In genomic region chr9:45829107-45829506, GRCm38 (mm10) we compare ENCODE assay signal across 8 mouse cellular contexts. TPM values are rescaled to one million over a fixed set of nuclear protein-coding genes. Genes with fewer than 3 reads are reported as not detected.
DNase-seq lines count a peak whose midpoint lies in the region; ATAC-seq lines count a peak whose summit lies in the region.

No protein-coding gene starts in this region.

- H3K27me3 ChIP-seq in intestine, embryonic 15.5 days (replicated peaks), result no peaks in the 10 kb centered on the region
- no peaks in the 10 kb centered on the region for H3K27me3 ChIP-seq in limb, embryonic 12.5 days
- H3K27me3 ChIP-seq in midbrain, embryonic 12.5 days, result no peaks in the 10 kb centered on the region

- peak; percentile 33; the same call in 1 of the 2 replicates for ATAC-seq in common myeloid progenitor, adult 5-6 weeks (replicated peaks; ENCODE audit: low read depth, poor library complexity, severe bottlenecking)
- ATAC-seq in intestine, embryonic 15.5 days, result peak; percentile 20; the same call in 1 of the 2 replicates
- peak; percentile 26; the same call in 1 of the 2 replicates for ATAC-seq in limb, embryonic 12.5 days (ENCODE audit: insufficient number of reproducible peaks, insufficient read depth, low FRiP score, low TSS enrichment, low read depth)
- ATAC-seq in midbrain, embryonic 12.5 days (ENCODE audit: low FRiP score, low read depth), result peak; percentile 21; the same call in 1 of the 2 replicates

- no peak overlapping the region for H3K9ac ChIP-seq in intestine, embryonic 15.5 days
- H3K9ac ChIP-seq in limb, embryonic 12.5 days (replicated peaks), result no peak overlapping the region
- H3K9ac ChIP-seq in midbrain, embryonic 12.5 days (replicated peaks), result no peak overlapping the region

- DNase-seq in urinary bladder, postnatal 14 days (ENCODE audit: low spot score), result peak; percentile 76
- DNase-seq in urinary bladder, adult 2 months (ENCODE audit: low spot score), result no peak
- DNase-seq in gastrocnemius, postnatal 10 days, result peak; percentile 48
- DNase-seq in spleen, adult 18-20 months, result peak; percentile 55 to 78

- peak overlapping the region; percentile 81 for H3K4me2 ChIP-seq in intestine, embryonic 15.5 days (replicated peaks)
- H3K4me2 ChIP-seq in limb, embryonic 12.5 days, result peak overlapping the region; percentile 89
- peak overlapping the region; percentile 81 for H3K4me2 ChIP-seq in midbrain, embryonic 12.5 days (replicated peaks)

- no peaks in the 10 kb centered on the region for H3K36me3 ChIP-seq in intestine, embryonic 15.5 days
- no peaks in the 10 kb centered on the region for H3K36me3 ChIP-seq in limb, embryonic 12.5 days
- H3K36me3 ChIP-seq in midbrain, embryonic 12.5 days, result no peaks in the 10 kb centered on the region

- H3K9me3 ChIP-seq in intestine, embryonic 15.5 days, result no peaks in the 10 kb centered on the region
- H3K9me3 ChIP-seq in limb, embryonic 12.5 days, result 0 out of 2 replicates have a peak, but pooled peaks cover 3% of the 10 kb centered on the region
- no peaks in the 10 kb centered on the region for H3K9me3 ChIP-seq in midbrain, embryonic 12.5 days

- 36% methylated on average over 10 of the region's 10 CpGs for WGBS in intestine, embryonic 15.5 days
- 34% methylated on average over 10 of the region's 10 CpGs for WGBS in limb, embryonic 12.5 days
- 29% methylated on average over 10 of the region's 10 CpGs for WGBS in midbrain, embryonic 12.5 days

- H3K4me1 ChIP-seq in intestine, embryonic 15.5 days (replicated peaks), result peaks cover 9% of the 10 kb centered on the region
- H3K4me1 ChIP-seq in limb, embryonic 12.5 days (replicated peaks), result peaks cover 10% of the 10 kb centered on the region
- H3K4me1 ChIP-seq in midbrain, embryonic 12.5 days, result peaks cover 18% of the 10 kb centered on the region

- peak overlapping the region; percentile 87; the same call in 1 of the 2 replicates for H3K4me3 ChIP-seq in intestine, embryonic 15.5 days (replicated peaks)
- H3K4me3 ChIP-seq in limb, embryonic 12.5 days (replicated peaks), result peak overlapping the region; percentile 68; the same call in 1 of the 2 replicates
- peak overlapping the region; percentile 86 for H3K4me3 ChIP-seq in midbrain, embryonic 12.5 days

- no peak overlapping the region for H3K27ac ChIP-seq in intestine, embryonic 15.5 days
- no peak overlapping the region for H3K27ac ChIP-seq in limb, embryonic 12.5 days
- H3K27ac ChIP-seq in midbrain, embryonic 12.5 days (replicated peaks), result no peak overlapping the region

RNA-seq across cellular contexts. Expression of gene Cep164, which starts 0.6 kb away (rescaled TPM):
- 28.5 and 31.6 TPM in 2 replicates for polyA plus RNA-seq in urinary bladder, adult 2 months (2012; rRNA removed)
- total RNA-seq in common myeloid progenitor, adult 5-6 weeks (2017), result 12.4 and 13.8 TPM in 2 replicates
- 1 to 10 TPM; 3.3 to 7.2 TPM for total RNA-seq in gastrocnemius, postnatal 10 days (2021)
- polyA plus RNA-seq in intestine, embryonic 15.5 days (2015; fragmentation: Nextera tagmentation; extraction: Ambion mirVana), result 21.1 and 24.9 TPM in 2 replicates
- polyA plus RNA-seq in limb, embryonic 12.5 days (2016; fragmentation: Nextera tagmentation; extraction: Ambion mirVana), result 23.6 and 26.2 TPM in 2 replicates
- polyA plus RNA-seq in midbrain, embryonic 12.5 days (2016; fragmentation: Nextera tagmentation; extraction: Ambion mirVana), result 16.4 and 17.4 TPM in 2 replicates

RNA-seq across cellular contexts. Expression of gene Bace1, which starts 9.3 kb away (rescaled TPM):
- polyA plus RNA-seq in urinary bladder, adult 2 months (2012; rRNA removed), result 25.3 and 31.7 TPM in 2 replicates
- 9.0 and 13.7 TPM in 2 replicates for total RNA-seq in common myeloid progenitor, adult 5-6 weeks (2017)
- 10 to 100 TPM; 41.8 to 43.4 TPM for total RNA-seq in gastrocnemius, postnatal 10 days (2021)
- 20.8 and 22.5 TPM in 2 replicates for polyA plus RNA-seq in intestine, embryonic 15.5 days (2015; fragmentation: Nextera tagmentation; extraction: Ambion mirVana)
- 27.3 and 28.3 TPM in 2 replicates for polyA plus RNA-seq in limb, embryonic 12.5 days (2016; fragmentation: Nextera tagmentation; extraction: Ambion mirVana)
- polyA plus RNA-seq in midbrain, embryonic 12.5 days (2016; fragmentation: Nextera tagmentation; extraction: Ambion mirVana), result 37.7 and 38.8 TPM in 2 replicates
